Mouse (Mus musculus): Measurements from ENCODE around the gene Galnt13.

DNA sequence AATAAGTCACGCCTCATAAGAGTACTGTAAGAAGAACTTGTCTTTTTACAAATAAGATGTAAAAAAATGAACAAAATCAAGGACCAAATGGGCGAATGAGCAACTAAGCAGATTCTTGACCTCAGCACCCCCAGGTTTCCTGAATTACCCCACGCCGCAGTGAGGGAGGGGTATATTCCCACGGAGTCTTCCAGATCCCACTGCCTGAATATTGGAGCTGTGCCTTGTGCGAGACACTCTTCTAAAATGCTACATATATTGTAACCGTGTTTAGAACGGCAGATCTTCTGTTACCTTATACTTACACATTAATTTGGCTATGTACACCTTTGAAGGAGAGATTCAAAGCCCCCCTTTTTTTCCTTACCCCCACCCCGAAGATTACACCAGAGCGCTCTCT, 737 bp upstream of the Galnt13 start:
- TF ChIP-seq GATA1 (IDR thresholded peaks at IDR 0.05; ENCODE audit: low read length): no peak
- TF ChIP-seq TAL1 (IDR thresholded peaks at IDR 0.05; ENCODE audit: low read length): no peak
